Mouse (Mus musculus): ENCODE results near the gene Cux2. TPM values are rescaled to one million over a fixed set of nuclear protein-coding genes. Genes with fewer than 3 reads are reported as not detected.

Gene Cux2
- polyA plus RNA-seq, 1 experiment: 1.2 TPM

GRCm38 (mm10) chr5:122077244-122077643 lies 27.3 kb upstream of the Cux2 start:
- WGBS: 81% methylated on average over 4 of the region's 4 CpGs
- Histone ChIP-seq H3K36me3 (ENCODE audit: control insufficient read depth, insufficient read depth, low read length) (no peaks in the 10 kb centered on the region), H3K4me3 (ENCODE audit: extremely low read depth, insufficient read depth, insufficient read length) (no peak overlapping the region), H3K27ac (ENCODE audit: insufficient read depth, low read length) (no peak overlapping the region), H3K4me1 (ENCODE audit: control insufficient read depth, insufficient read depth, insufficient read length) (no peaks in the 10 kb centered on the region), H3K27me3 (ENCODE audit: control insufficient read depth, insufficient read depth, low read length) (no peaks in the 10 kb centered on the region)
- no peak for DNase-seq (ENCODE audit: low read depth in 1 of 2, low spot score in 2 of 2)
- TF ChIP-seq POLR2A (IDR thresholded peaks at IDR 0.05; ENCODE audit: low read depth, low read length) (no peak), CTCF (IDR thresholded peaks at IDR 0.05; ENCODE audit: extremely low read depth, insufficient read depth, insufficient read length, insufficient replicate concordance) (no peak)

GRCm38 (mm10) chr5:122075736-122076135 lies 25.8 kb upstream of the Cux2 start:
- TF ChIP-seq CTCF (IDR thresholded peaks at IDR 0.05; ENCODE audit: extremely low read depth, insufficient read depth, insufficient read length, insufficient replicate concordance): no peak
- no peak for TF ChIP-seq POLR2A (IDR thresholded peaks at IDR 0.05; ENCODE audit: low read depth, low read length)
- Histone ChIP-seq H3K36me3 (ENCODE audit: control insufficient read depth, insufficient read depth, low read length) (no peaks in the 10 kb centered on the region), H3K4me1 (ENCODE audit: control insufficient read depth, insufficient read depth, insufficient read length) (no peaks in the 10 kb centered on the region), H3K4me3 (ENCODE audit: extremely low read depth, insufficient read depth, insufficient read length) (no peak overlapping the region), H3K27me3 (ENCODE audit: control insufficient read depth, insufficient read depth, low read length) (no peaks in the 10 kb centered on the region), H3K27ac (ENCODE audit: insufficient read depth, low read length) (no peak overlapping the region)
- DNase-seq (ENCODE audit: low read depth in 1 of 2, low spot score in 2 of 2): no peak
- WGBS: 52% methylated on average over 3 of the region's 3 CpGs

GRCm38 (mm10) chr5:122071997-122072396 lies 22.1 kb upstream of the Cux2 start:
- WGBS: 84% methylated on average over 4 of the region's 4 CpGs
- DNase-seq (ENCODE audit: low read depth in 1 of 2, low spot score in 2 of 2): no peak
- no peak for TF ChIP-seq POLR2A (IDR thresholded peaks at IDR 0.05; ENCODE audit: low read depth, low read length)
- Histone ChIP-seq H3K27ac (ENCODE audit: insufficient read depth, low read length) (no peak overlapping the region), H3K4me1 (ENCODE audit: control insufficient read depth, insufficient read depth, insufficient read length) (no peaks in the 10 kb centered on the region), H3K4me3 (ENCODE audit: extremely low read depth, insufficient read depth, insufficient read length) (no peak overlapping the region), H3K36me3 (ENCODE audit: control insufficient read depth, insufficient read depth, low read length) (no peaks in the 10 kb centered on the region), H3K27me3 (ENCODE audit: control insufficient read depth, insufficient read depth, low read length) (no peaks in the 10 kb centered on the region)

- DNase-seq (ENCODE audit: low read depth in 1 of 2, low spot score in 2 of 2): no peak
- no peaks in the 10 kb centered on the region for H3K36me3 ChIP-seq (ENCODE audit: control insufficient read depth, insufficient read depth, low read length)
These were observed 21.3 kb upstream of the Cux2 start for GRCm38 (mm10) chr5:122070963-122071800.

GRCm38 (mm10) chr5:122068563-122068962 lies 18.7 kb upstream of the Cux2 start:
- Histone ChIP-seq H3K4me3 (ENCODE audit: extremely low read depth, insufficient read depth, insufficient read length) (no peak overlapping the region), H3K36me3 (ENCODE audit: control insufficient read depth, insufficient read depth, low read length) (no peaks in the 10 kb centered on the region), H3K27ac (ENCODE audit: insufficient read depth, low read length) (no peak overlapping the region), H3K4me1 (ENCODE audit: control insufficient read depth, insufficient read depth, insufficient read length) (no peaks in the 10 kb centered on the region), H3K27me3 (ENCODE audit: control insufficient read depth, insufficient read depth, low read length) (no peaks in the 10 kb centered on the region)
- no peak for DNase-seq (ENCODE audit: low read depth in 1 of 2, low spot score in 2 of 2)
- WGBS: 86% methylated on average over 13 of the region's 13 CpGs
- TF ChIP-seq CTCF (IDR thresholded peaks at IDR 0.05; ENCODE audit: extremely low read depth, insufficient read depth, insufficient read length, insufficient replicate concordance): no peak
- no peak for TF ChIP-seq POLR2A (IDR thresholded peaks at IDR 0.05; ENCODE audit: low read depth, low read length)

More at GRCm38 (mm10) chr5:122070963-122071800, 21.3 kb upstream of the Cux2 start:
- no peak overlapping the region for H3K4me3 ChIP-seq (ENCODE audit: extremely low read depth, insufficient read depth, insufficient read length)
- WGBS: 76% methylated on average over 16 of the region's 16 CpGs
- H3K27me3 ChIP-seq (ENCODE audit: control insufficient read depth, insufficient read depth, low read length): no peaks in the 10 kb centered on the region
- H3K27ac ChIP-seq (ENCODE audit: insufficient read depth, low read length): no peak overlapping the region
- TF ChIP-seq CTCF (IDR thresholded peaks at IDR 0.05; ENCODE audit: extremely low read depth, insufficient read depth, insufficient read length, insufficient replicate concordance) (no peak), POLR2A (IDR thresholded peaks at IDR 0.05; ENCODE audit: low read depth, low read length) (no peak)
- no peaks in the 10 kb centered on the region for H3K4me1 ChIP-seq (ENCODE audit: control insufficient read depth, insufficient read depth, insufficient read length)

GRCm38 (mm10) chr5:122063204-122063933 lies 13.5 kb upstream of the Cux2 start:
- Histone ChIP-seq H3K4me1 (ENCODE audit: control insufficient read depth, insufficient read depth, insufficient read length) (no peaks in the 10 kb centered on the region), H3K36me3 (ENCODE audit: control insufficient read depth, insufficient read depth, low read length) (no peaks in the 10 kb centered on the region), H3K4me3 (ENCODE audit: extremely low read depth, insufficient read depth, insufficient read length) (no peak overlapping the region), H3K27ac (ENCODE audit: insufficient read depth, low read length) (no peak overlapping the region), H3K27me3 (ENCODE audit: control insufficient read depth, insufficient read depth, low read length) (0 out of 2 replicates have a peak, but pooled peaks cover 1% of the 10 kb centered on the region)
- DNase-seq (ENCODE audit: low read depth in 1 of 2, low spot score in 2 of 2): no peak
- WGBS: 84% methylated on average over 25 of the region's 25 CpGs
- TF ChIP-seq POLR2A (IDR thresholded peaks at IDR 0.05; ENCODE audit: low read depth, low read length) (no peak), CTCF (IDR thresholded peaks at IDR 0.05; ENCODE audit: extremely low read depth, insufficient read depth, insufficient read length, insufficient replicate concordance) (no peak)

Data from spleen, adult 2 months (tissue).